Mouse (Mus musculus) myocyte (in vitro differentiated cells): ENCODE data around the gene Mfsd14b.

Experiments
- POLR2A ChIP-seq: IDR thresholded peaks from one replicate; pipeline ENCODE4 v1.6.1; 2011; ENCODE audit warnings: low read depth, mild to moderate bottlenecking, control low read depth, moderate library complexity; ENCODE audit not compliant: insufficient read length
- SRF ChIP-seq: IDR thresholded peaks from one replicate; pipeline ENCODE4 v1.6.1; 2011; ENCODE audit warnings: low read depth; ENCODE audit not compliant: control insufficient read depth, insufficient read length
- TCF12 ChIP-seq: IDR thresholded peaks from one replicate; pipeline ENCODE4 v1.6.1; 2011; ENCODE audit warnings: mild to moderate bottlenecking, control low read depth; ENCODE audit not compliant: poor library complexity, insufficient read depth, severe bottlenecking
- USF1 ChIP-seq: IDR thresholded peaks from one replicate; pipeline ENCODE4 v1.6.1; 2011; ENCODE audit warnings: low read depth, mild to moderate bottlenecking, control low read depth, moderate library complexity

- TF ChIP-seq POLR2A (no peak), USF1 (no peak), TCF12 (no peak), SRF (no peak)
These were observed 12.1 kb downstream of the Mfsd14b start for GRCm38 (mm10) chr13:65100678-65101077.
